Mouse (Mus musculus) MEL (cell line): ENCODE results near the gene Gm27029. TPM values are rescaled to one million over a fixed set of nuclear protein-coding genes. Genes with fewer than 3 reads are reported as not detected.

Experiments used
- DNase-seq: peaks from one replicate; pipeline ENCODE4 v3.0.0; 2011; ENCODE audit warnings: low read depth, low spot score
- H3K27ac ChIP-seq: 2 replicates; pipeline ENCODE4 v1.5.1; 2012; ENCODE audit warnings: low read depth, mild to moderate bottlenecking, control low read depth, low read length, moderate library complexity; ENCODE audit not compliant: control insufficient read depth
- H3K27me3 ChIP-seq, 2 experiments: fragments of 150-350 bp in 1 of 2; sonication (generic) in 1 of 2; 2 replicates each; pipeline ENCODE4 v1.6.1; 2012; ENCODE audit warnings: low read length in 2 of 2, mild to moderate bottlenecking in 2 of 2, improper control_type of control experiment in 1 of 2, moderate library complexity in 1 of 2; ENCODE audit not compliant: insufficient read depth in 2 of 2, control insufficient read depth in 1 of 2
- H3K36me3 ChIP-seq, 2 experiments: 2 replicates each; pipeline ENCODE4 v1.6.1; 2012 to 2014; ENCODE audit warnings: low read length in 2 of 2, improper control_type of control experiment in 1 of 2, inconsistent platforms in 1 of 2, mild to moderate bottlenecking in 1 of 2; ENCODE audit not compliant: insufficient read depth in 2 of 2, control insufficient read depth in 1 of 2
- H3K4me1 ChIP-seq, 2 experiments: fragments of 150-350 bp in 1 of 2; sonication (generic) in 1 of 2; 2 replicates each; pipeline ENCODE4 v1.6.1; 2012; ENCODE audit warnings: low read length in 2 of 2, improper control_type of control experiment in 1 of 2, mild to moderate bottlenecking in 1 of 2; ENCODE audit not compliant: insufficient read depth in 2 of 2, control insufficient read depth in 1 of 2
- H3K4me3 ChIP-seq, 2 experiments: fragments of 150-350 bp in 1 of 2; sonication (generic) in 1 of 2; 2 replicates each; pipeline ENCODE4 v1.5.1; 2012; ENCODE audit warnings: low read depth in 2 of 2, low read length in 2 of 2, mild to moderate bottlenecking in 2 of 2, moderate library complexity in 2 of 2, control low read depth in 1 of 2, improper control_type of control experiment in 1 of 2; ENCODE audit not compliant: control insufficient read depth in 1 of 2, insufficient read depth in 1 of 2
- H3K79me2 ChIP-seq: 2 replicates; pipeline ENCODE4 v1.6.1; 2012; ENCODE audit warnings: mild to moderate bottlenecking, low read length, moderate library complexity; ENCODE audit not compliant: control insufficient read depth, poor library complexity, insufficient read depth
- H3K9ac ChIP-seq: 2 replicates; pipeline ENCODE4 v1.6.1; 2012; ENCODE audit warnings: low read depth, mild to moderate bottlenecking, control low read depth, low read length, moderate library complexity; ENCODE audit not compliant: control insufficient read depth, poor library complexity, severe bottlenecking
- H3K9me3 ChIP-seq: fragments of 150-350 bp; sonication (generic); replicated peaks from 2 replicates; pipeline ENCODE4 v1.6.1; 2012; ENCODE audit warnings: mild to moderate bottlenecking, low read length, improper control_type of control experiment, moderate library complexity; ENCODE audit not compliant: insufficient read depth
- BHLHE40 ChIP-seq: IDR thresholded peaks from 2 replicates; pipeline ENCODE4 v1.6.1; 2012; ENCODE audit warnings: low read depth, mild to moderate bottlenecking, inconsistent platforms, low read length, improper control_type of control experiment, borderline replicate concordance
- CHD1 ChIP-seq: IDR thresholded peaks from 2 replicates; pipeline ENCODE4 v1.6.1; 2012; ENCODE audit warnings: low read depth, mild to moderate bottlenecking, inconsistent platforms, low read length, improper control_type of control experiment
- CHD2 ChIP-seq: IDR thresholded peaks from 2 replicates; pipeline ENCODE4 v1.6.1; 2011; ENCODE audit warnings: low read length, improper control_type of control experiment
- E2F4 ChIP-seq: IDR thresholded peaks from 2 replicates; pipeline ENCODE4 v1.6.1; 2011; ENCODE audit warnings: low read depth, low read length, improper control_type of control experiment, borderline replicate concordance
- EP300 ChIP-seq, 2 experiments: IDR thresholded peaks; 2 replicates each; pipeline ENCODE4 v1.6.1; 2011; ENCODE audit warnings: improper control_type of control experiment in 2 of 2, low read length in 2 of 2, low read depth in 1 of 2, mild to moderate bottlenecking in 1 of 2
- ETS1 ChIP-seq: IDR thresholded peaks from 2 replicates; pipeline ENCODE4 v1.6.1; 2012; ENCODE audit warnings: low read depth, mild to moderate bottlenecking, inconsistent platforms, low read length, improper control_type of control experiment, moderate library complexity
- GABPA ChIP-seq: IDR thresholded peaks from 2 replicates; pipeline ENCODE4 v1.6.1; 2012; ENCODE audit warnings: low read depth, mild to moderate bottlenecking, inconsistent platforms, low read length, improper control_type of control experiment, moderate library complexity
- GATA1 ChIP-seq: IDR thresholded peaks from 2 replicates; pipeline ENCODE4 v1.6.1; 2011; ENCODE audit warnings: low read depth, low read length, improper control_type of control experiment
- HCFC1 ChIP-seq: IDR thresholded peaks from 2 replicates; pipeline ENCODE4 v1.6.1; 2012; ENCODE audit warnings: low read depth, mild to moderate bottlenecking, inconsistent platforms, low read length, improper control_type of control experiment, moderate library complexity
- JUND ChIP-seq: IDR thresholded peaks from 2 replicates; pipeline ENCODE4 v1.6.1; 2011; ENCODE audit warnings: low read depth, mild to moderate bottlenecking, improper control_type of control experiment, low read length
- MAFK ChIP-seq: IDR thresholded peaks from 2 replicates; pipeline ENCODE4 v1.6.1; 2011; ENCODE audit warnings: low read depth, mild to moderate bottlenecking, low read length, improper control_type of control experiment, borderline replicate concordance
- MAX ChIP-seq: IDR thresholded peaks from 2 replicates; pipeline ENCODE4 v1.6.1; 2011; ENCODE audit warnings: low read length, improper control_type of control experiment
- MEF2A ChIP-seq: IDR thresholded peaks from 2 replicates; pipeline ENCODE4 v1.6.1; 2014; ENCODE audit warnings: low read depth, mild to moderate bottlenecking, inconsistent platforms, low read length, improper control_type of control experiment; ENCODE audit not compliant: poor library complexity, insufficient replicate concordance, severe bottlenecking; ENCODE audit errors: extremely low read depth
- MXI1 ChIP-seq: IDR thresholded peaks from 2 replicates; pipeline ENCODE4 v1.6.1; 2011; ENCODE audit warnings: mild to moderate bottlenecking, low read depth, low read length, improper control_type of control experiment
- MYC ChIP-seq: IDR thresholded peaks from 2 replicates; pipeline ENCODE4 v1.6.1; 2011; ENCODE audit warnings: low read depth, mild to moderate bottlenecking, low read length, improper control_type of control experiment, moderate library complexity
- NELFE ChIP-seq: IDR thresholded peaks from 2 replicates; pipeline ENCODE4 v1.6.1; 2011; ENCODE audit warnings: low read depth, low read length, improper control_type of control experiment
- NRF1 ChIP-seq: IDR thresholded peaks from 2 replicates; pipeline ENCODE4 v1.6.1; 2014; ENCODE audit warnings: low read depth, mild to moderate bottlenecking, inconsistent platforms, low read length, improper control_type of control experiment, moderate library complexity; ENCODE audit not compliant: poor library complexity, insufficient read depth, severe bottlenecking
- POLR2A ChIP-seq, 2 experiments: IDR thresholded peaks; 2 replicates each; pipeline ENCODE4 v1.6.1; 2011 to 2012; ENCODE audit warnings: low read length in 2 of 2, mild to moderate bottlenecking in 2 of 2, control low read depth in 1 of 2, improper control_type of control experiment in 1 of 2, low read depth in 1 of 2, moderate library complexity in 1 of 2; ENCODE audit not compliant: control insufficient read depth in 1 of 2, insufficient read depth in 1 of 2, poor library complexity in 1 of 2
- POLR2AphosphoS5 ChIP-seq: IDR thresholded peaks from 2 replicates; pipeline ENCODE4 v1.6.1; 2012; ENCODE audit warnings: low read depth, borderline replicate concordance, mild to moderate bottlenecking, inconsistent platforms, low read length, moderate library complexity, mixed read lengths
- RAD21 ChIP-seq: IDR thresholded peaks from 2 replicates; pipeline ENCODE4 v1.6.1; 2011; ENCODE audit warnings: mild to moderate bottlenecking, low read depth, low read length, improper control_type of control experiment
- SIN3A ChIP-seq: IDR thresholded peaks from 2 replicates; pipeline ENCODE4 v1.6.1; 2012; ENCODE audit warnings: low read length, improper control_type of control experiment, inconsistent platforms
- SMC3 ChIP-seq: IDR thresholded peaks from 2 replicates; pipeline ENCODE4 v1.6.1; 2011; ENCODE audit warnings: low read depth, low read length, improper control_type of control experiment
- TAL1 ChIP-seq: IDR thresholded peaks from 2 replicates; pipeline ENCODE4 v1.6.1; 2012; ENCODE audit warnings: mild to moderate bottlenecking, inconsistent platforms, low read length, moderate library complexity, mixed read lengths
- TBP ChIP-seq: IDR thresholded peaks from 2 replicates; pipeline ENCODE4 v1.8.0; 2011; ENCODE audit warnings: low read depth, low read length, improper control_type of control experiment
- TCF12 ChIP-seq: IDR thresholded peaks from 2 replicates; pipeline ENCODE4 v1.6.1; 2014; ENCODE audit warnings: low read depth, mild to moderate bottlenecking, inconsistent platforms, low read length, improper control_type of control experiment, moderate library complexity
- UBTF ChIP-seq: IDR thresholded peaks from 2 replicates; pipeline ENCODE4 v1.6.1; 2012; ENCODE audit warnings: low read depth, mild to moderate bottlenecking, inconsistent platforms, low read length, improper control_type of control experiment, moderate library complexity, borderline replicate concordance; ENCODE audit not compliant: insufficient read depth
- USF1 ChIP-seq: IDR thresholded peaks from 2 replicates; pipeline ENCODE4 v1.6.1; 2014; ENCODE audit warnings: low read depth, mild to moderate bottlenecking, inconsistent platforms, low read length, improper control_type of control experiment, moderate library complexity
- USF2 ChIP-seq, 2 experiments: IDR thresholded peaks; 2 replicates each; pipeline ENCODE4 v1.6.1; 2011 to 2012; ENCODE audit warnings: improper control_type of control experiment in 2 of 2, low read length in 2 of 2, borderline replicate concordance in 1 of 2, inconsistent platforms in 1 of 2, low read depth in 1 of 2, mild to moderate bottlenecking in 1 of 2; ENCODE audit not compliant: insufficient read depth in 1 of 2
- ZKSCAN1 ChIP-seq: IDR thresholded peaks from 2 replicates; pipeline ENCODE4 v1.6.1; 2012; ENCODE audit warnings: low read depth, mild to moderate bottlenecking, inconsistent platforms, low read length, improper control_type of control experiment, moderate library complexity
- ZMIZ1 ChIP-seq: IDR thresholded peaks from 2 replicates; pipeline ENCODE4 v1.6.1; 2012; ENCODE audit warnings: low read depth, mild to moderate bottlenecking, inconsistent platforms, low read length, improper control_type of control experiment, moderate library complexity
- ZNF384 ChIP-seq: IDR thresholded peaks from 2 replicates; pipeline ENCODE4 v1.6.1; 2012; ENCODE audit warnings: low read depth, mild to moderate bottlenecking, inconsistent platforms, low read length, improper control_type of control experiment
- polyA plus RNA-seq, 2 experiments: library from polyadenylated mRNA; stranded (reverse) in 1 of 2; unstranded in 1 of 2; fragments of >175 nt in 1 of 2; fragments of >200 nt in 1 of 2; gene quantifications; 2 replicates each; pipeline versions ENCODE4 v1.2.1 to v1.2.4; 2012; ENCODE audit warnings: low replicate concordance in 2 of 2, low read depth in 1 of 2; ENCODE audit not compliant: insufficient read length in 2 of 2, insufficient read depth in 1 of 2, missing spikeins in 1 of 2
- total RNA-seq: library from RNA; depleted of rRNA; stranded (reverse); fragments of 300-350 nt; gene quantifications from 2 replicates; pipeline ENCODE4 v1.2.3, GENCODE M21; 2012

Gene Gm27029
- total and polyA plus RNA-seq, 3 experiments: 4.2 to 6.8 TPM; not detected in 1

- TF ChIP-seq MAFK (no peak), CHD2 (no peak), NELFE (no peak; the same call in 1 of the 2 replicates), ZKSCAN1 (no peak)
Observed at GRCm38 (mm10) chr11:101465869-101466551, 41.4 kb upstream of the Gm27029 start, which contains the start of gene Vat1 (continued).

GRCm38 (mm10) chr11:101465101-101465868 lies 40.7 kb upstream of the Gm27029 start:
- H3K9ac ChIP-seq: peak overlapping the region; percentile 78
- peak overlapping the region; percentile 70 to 82 for H3K4me3 ChIP-seq
- peaks cover 6% of the 10 kb centered on the region; the same call in 1 of the 2 replicates for H3K79me2 ChIP-seq
- H3K36me3 ChIP-seq: peaks cover 0 to 27% of the 10 kb centered on the region in 2 experiments; a peak in 3 of 4 replicates
- H3K9me3 ChIP-seq: no peaks in the 10 kb centered on the region
- H3K4me1 ChIP-seq: peaks cover 12 to 33% of the 10 kb centered on the region in 2 experiments
- H3K27me3 ChIP-seq: no peaks in the 10 kb centered on the region
- H3K27ac ChIP-seq: peak overlapping the region; percentile 82
- DNase-seq: peak; percentile 91
- TF ChIP-seq MXI1 (peak; percentile 52), CHD1 (no peak), RAD21 (no peak), POLR2AphosphoS5 (no peak), GABPA (no peak), SIN3A (no peak; the same call in 1 of the 2 replicates), ETS1 (no peak; the same call in 1 of the 2 replicates), TCF12 (peak; percentile 23; the same call in 1 of the 2 replicates), TBP (peak; percentile 45; the same call in 1 of the 2 replicates), USF2 (IDR thresholded peaks at IDR 0.05; ENCODE audit: borderline replicate concordance in 1 of 2, insufficient read depth in 1 of 2, low read depth in 1 of 2, low read length in 2 of 2) (no peak), TAL1 (no peak), ZMIZ1 (no peak), CHD2 (no peak), GATA1 (no peak), SMC3 (no peak), ZNF384 (no peak), MEF2A (no peak), JUND (no peak), ZKSCAN1 (no peak), MAFK (no peak), E2F4 (no peak), MAX (peak; percentile 73), NRF1 (peak; percentile 89), UBTF (peak; percentile 77; the same call in 1 of the 2 replicates), MYC (no peak), USF1 (peak; percentile 78), BHLHE40 (peak; percentile 56; the same call in 1 of the 2 replicates), EP300 (IDR thresholded peaks at IDR 0.05; ENCODE audit: low read depth in 1 of 2, low read length in 2 of 2) (peak in 1 of 2 experiments; percentile 20; a peak in 1 of 4 replicates), POLR2A (IDR thresholded peaks at IDR 0.05; ENCODE audit: control insufficient read depth in 1 of 2, insufficient read depth in 1 of 2, low read depth in 1 of 2, low read length in 2 of 2, poor library complexity in 1 of 2) (no peak), HCFC1 (no peak)
